Mouse (Mus musculus): Measurements from ENCODE around the gene Tle4.
"Not testable (repeated sequence)": the region's sequence is repeated elsewhere in the genome, so short reads cannot be mapped to it uniquely, and the experiment has no call there.

Gene Tle4

DNA sequence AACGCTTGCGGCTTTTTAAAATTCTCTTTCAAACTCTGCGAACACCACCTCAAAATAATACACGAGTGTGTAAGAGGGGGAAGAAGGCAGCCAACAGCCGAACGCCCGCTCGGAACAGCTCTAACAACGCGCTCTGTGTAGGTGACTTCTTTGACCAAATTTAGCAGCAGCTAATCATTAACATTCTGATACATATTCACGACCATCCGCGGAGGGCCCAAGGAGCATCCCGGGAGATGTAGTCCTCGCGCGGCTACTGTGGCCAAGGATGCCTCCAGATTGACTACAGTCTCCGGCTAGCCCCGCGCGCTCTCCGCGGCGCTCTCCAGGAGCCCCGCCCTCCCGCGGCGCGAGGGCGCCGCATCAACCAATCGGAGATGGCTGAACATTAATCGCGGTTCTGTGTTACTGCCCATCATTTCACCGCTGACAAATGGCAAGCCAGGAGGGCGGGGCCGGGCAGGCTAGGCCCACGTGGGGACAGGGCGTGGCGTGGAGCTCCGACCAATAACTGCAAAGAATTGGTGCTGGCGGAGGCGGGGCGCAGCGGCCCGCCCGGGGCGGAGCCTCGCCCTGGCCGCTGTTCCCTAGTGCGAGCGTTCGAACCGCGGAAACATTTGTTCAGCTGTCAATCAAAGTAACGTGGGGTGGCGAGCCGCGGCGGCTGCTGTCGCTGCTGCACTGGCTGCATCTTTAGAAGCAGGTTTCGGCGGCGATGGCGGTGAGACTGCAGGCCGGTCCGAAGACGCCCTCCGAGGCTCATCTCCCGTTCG is at the start of gene Tle4:
Gene Tle4 (minus strand): TSS at position 135 of the 773 bp plus-strand sequence.
- peak; percentile 100 for DNase-seq (ENCODE audit: low read depth, low spot score)

DNA sequence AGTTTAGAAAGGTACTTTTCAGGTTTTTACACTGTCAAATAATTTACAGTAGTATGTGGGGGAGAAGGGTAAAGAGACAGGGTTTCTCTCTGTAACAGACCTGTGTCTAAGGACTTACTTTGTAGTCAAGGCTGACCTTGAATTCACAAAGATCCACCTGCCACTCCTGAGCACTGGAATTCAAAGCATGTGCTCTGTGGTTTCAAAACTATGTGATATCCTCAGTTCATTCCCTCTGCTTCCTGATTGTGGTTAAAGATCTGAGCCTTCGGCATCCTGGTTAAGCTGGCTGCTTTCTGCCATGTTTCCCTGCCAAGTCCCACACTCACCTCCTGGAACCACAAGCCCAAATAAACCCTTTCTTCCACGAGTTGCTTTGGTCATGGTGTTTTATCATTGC is 47.8 kb upstream of the Tle4 start:
- no peak for DNase-seq (ENCODE audit: low read depth, low spot score)

DNA sequence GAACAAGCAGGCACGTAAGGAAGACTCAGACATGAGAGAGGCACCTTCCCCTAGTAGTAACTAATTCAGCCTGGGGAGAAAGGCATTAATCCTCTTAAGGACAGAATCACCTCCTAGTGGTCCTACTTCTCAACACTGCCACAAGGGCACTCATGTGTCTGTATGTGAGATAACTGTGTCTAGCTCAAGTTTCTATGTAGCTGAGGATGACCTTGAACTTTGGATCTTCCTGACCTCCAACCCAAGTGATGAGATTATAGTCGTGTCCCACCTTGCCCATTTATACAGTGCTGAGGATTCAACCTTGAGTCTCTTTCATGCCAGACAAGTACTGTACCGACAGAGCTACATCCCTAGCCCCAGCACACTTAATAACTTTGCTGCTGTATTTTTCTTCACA is 46.9 kb upstream of the Tle4 start:
- no peak for DNase-seq (ENCODE audit: low read depth, low spot score)

DNA sequence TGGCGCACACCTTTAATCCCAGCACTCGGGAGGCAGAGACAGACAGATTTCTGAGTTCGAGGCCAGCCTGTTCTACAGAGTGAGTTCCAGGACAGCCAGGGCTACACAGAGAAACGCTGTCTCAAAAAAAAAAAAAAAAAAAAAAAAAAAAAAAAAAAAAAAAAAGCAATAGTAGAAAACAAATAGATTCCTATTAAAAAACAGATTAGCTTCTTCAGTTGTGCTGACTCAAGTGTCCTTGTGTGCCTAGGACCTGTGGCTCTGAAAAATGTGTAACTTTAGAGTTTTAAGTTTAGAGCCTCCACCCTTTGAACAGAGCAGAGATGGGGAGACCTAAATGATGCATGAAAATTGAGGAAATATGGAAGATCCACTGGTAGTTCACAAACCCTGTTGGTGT is 45.2 kb upstream of the Tle4 start:
- DNase-seq (ENCODE audit: low read depth, low spot score): not testable (repeated sequence)

DNA sequence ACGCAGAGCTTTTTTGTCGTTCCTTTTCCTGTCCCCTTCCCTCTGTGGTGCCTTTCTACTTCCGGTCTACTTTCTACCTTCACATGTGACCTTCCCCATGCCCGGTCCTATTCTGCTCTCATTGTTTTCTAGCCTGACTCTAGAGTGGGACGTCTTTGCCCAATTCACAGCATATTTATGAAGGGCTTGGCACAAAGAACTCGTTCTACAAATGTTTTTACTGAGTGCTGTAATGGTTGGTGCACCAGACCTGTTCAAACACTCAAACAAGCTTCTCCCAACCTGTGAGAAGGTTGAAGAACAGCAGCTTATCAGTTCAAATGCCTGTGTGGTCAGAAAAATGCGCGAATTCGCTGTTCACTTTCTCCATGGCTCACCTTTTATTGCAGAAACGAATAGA is 44.8 kb upstream of the Tle4 start:
- DNase-seq (ENCODE audit: low read depth, low spot score): no peak

DNA sequence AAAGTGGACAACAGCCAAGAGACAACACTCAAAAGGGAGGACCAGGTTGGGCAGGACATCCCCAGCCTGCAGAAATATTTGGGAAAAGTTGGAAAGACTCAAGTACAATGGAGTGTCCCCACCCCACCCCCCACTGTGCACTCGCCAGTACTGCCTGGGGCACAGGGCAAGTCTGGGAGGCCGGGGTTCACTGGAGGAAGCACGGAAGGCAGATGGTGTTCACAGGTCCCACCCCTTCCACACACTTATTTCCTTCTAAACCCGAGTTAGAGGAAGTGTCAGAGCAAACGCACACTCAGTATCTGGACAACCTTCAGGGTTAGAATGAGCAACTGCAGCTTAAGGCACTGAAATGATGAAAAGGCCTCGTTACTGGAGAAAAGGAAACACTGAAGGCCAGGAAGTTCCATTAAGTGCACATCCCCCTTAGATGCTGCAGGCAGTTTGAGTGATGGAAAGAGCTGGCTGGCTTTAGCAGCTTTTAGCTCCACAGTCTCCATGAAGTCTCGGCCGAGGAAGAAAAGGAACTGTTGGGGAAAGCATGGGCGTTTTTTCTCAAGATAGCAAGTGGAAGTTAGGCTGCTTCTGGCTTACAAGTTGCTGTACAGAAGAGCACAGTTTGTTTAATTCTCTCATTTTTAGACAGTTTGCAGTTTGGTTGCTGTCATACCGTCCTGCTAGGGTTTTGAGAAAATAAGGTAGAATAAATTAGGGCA is 37.5 kb upstream of the Tle4 start:
- no peak for DNase-seq (ENCODE audit: low read depth, low spot score)

DNA sequence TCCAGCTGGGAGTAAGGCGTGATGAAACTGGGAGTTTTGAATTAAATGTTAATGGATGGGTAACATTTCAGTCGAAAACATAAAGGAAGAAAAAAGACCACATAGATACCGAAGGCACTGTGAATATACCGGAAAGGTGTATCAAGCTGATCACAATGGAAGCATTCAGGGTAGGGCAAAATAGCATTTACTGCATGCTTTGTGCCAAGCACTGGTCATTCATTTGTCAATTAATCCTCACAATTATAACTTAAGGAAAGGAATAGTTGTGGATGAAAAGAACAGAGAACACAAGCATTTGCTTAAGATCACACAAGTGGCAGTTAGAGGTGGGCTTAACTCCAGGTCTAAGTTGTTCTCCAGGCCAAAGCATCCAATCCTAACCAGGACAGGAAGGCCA is 25.5 kb upstream of the Tle4 start:
- DNase-seq (ENCODE audit: low read depth, low spot score): no peak

DNA sequence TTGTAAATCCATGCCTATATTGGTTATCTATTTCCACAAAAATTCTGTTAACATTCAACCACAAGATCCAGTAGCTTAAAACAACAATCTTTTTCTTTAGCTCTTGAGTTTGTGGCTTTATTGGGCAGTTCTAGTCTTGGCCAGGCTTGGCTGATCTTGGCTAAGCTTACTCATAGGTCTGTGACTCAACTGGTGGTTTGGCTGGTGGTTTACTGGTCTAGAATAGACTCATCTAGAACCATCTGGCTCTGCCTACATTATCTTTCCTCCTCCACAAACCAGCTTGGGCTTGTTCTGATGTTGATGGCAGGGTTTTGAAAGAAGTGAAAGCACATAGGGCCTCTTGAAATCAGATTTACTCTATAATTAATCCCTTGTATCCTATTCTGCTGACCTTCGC is 22.7 kb upstream of the Tle4 start:
- peak; percentile 82 for DNase-seq (ENCODE audit: low read depth, low spot score)

DNA sequence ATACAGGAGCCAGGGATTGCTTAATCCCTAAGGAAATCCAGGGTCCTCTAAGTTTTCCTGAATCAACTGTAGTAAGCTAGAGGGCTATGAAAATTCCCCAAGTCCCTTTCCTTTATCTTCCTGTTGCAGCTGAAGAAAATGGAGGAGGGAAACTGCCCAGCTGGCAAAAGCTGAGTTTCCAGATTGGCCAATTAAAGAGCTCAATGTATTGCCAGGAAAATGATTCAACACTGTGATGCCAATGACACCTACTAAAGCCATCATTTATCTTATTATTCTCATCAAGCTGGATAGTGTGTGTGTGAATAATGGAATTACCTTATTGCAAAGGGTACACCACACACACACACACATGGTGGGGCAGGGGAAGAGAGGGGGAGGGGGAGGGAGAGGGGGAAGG is 22.0 kb upstream of the Tle4 start:
- DNase-seq (ENCODE audit: low read depth, low spot score): no peak

DNA sequence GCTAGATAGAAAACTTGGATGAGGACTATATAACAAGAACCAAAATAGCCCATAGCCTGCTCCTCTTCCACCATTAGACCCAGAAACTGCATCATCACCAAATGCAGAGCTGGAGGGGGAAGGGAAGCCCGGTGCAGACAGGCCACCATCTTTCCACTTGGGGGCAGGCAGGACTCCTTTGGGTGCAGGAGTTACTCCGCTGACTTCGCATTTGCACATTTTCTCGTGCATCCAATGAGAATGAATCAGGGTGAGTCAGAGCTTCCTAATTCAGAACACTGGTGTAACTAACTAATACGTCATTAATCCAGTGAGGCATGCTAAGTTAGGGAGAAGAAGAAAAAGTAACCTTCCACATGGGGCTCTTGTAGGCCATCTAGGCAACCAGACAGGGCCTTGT is 17.0 kb upstream of the Tle4 start:
- no peak for DNase-seq (ENCODE audit: low read depth, low spot score)

DNA sequence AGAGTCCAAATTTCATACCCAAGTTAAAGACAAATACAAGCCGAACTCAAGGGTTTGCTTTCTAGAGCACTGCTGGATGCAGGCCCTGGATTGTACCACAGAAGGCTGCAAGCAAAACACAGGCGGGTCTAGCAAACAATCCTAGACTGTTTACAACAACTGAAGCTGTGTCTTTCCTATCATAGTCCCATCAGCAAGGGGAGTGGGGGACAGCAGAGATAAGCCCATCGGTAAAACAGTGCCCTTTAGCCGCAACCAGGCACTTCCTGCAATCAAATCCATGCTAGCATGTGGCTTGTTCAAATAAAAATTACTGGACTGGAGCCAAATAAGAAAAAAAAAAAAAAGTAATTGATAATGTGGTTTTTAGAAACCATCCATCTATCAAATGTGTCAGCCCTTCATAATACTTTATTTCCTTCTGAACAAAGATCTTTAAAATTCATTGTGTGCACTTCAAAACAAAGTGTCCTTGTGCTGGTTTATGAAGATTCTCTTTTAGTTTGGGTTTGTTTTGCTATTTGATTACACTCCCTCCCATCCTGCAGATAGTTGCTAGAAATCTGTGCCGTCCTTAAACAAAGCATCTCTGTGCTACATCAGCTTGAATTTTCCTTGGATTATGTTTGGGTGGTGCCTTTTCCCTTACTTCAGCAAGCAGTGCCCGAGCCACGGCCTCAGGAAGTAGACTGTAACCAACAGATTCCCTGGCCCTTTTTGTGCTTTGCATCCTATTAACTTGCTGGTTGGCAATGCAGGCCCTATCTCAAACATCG is 12.9 kb upstream of the Tle4 start:
- DNase-seq (ENCODE audit: low read depth, low spot score): no peak

DNA sequence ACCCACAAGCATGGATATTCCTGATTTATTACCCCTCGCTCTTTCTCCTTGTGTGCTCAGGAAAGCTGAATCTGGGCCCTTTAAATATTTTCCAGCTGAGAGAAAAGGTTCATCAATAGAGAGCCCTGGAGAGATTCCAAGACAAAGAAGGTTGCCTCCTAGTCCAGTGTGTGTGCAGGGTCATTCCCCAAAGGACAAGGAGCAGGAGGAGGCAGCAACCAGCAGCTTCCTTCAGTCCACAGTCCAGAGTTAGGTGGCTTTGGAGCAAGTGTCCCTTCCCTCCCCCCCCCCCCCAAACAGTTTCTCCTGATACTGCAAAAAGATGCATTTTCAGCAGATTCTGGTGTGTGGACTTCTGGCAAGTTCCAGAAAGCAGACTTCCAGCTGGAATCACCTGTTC is 3.0 kb upstream of the Tle4 start:
- DNase-seq (ENCODE audit: low read depth, low spot score): no peak

DNA sequence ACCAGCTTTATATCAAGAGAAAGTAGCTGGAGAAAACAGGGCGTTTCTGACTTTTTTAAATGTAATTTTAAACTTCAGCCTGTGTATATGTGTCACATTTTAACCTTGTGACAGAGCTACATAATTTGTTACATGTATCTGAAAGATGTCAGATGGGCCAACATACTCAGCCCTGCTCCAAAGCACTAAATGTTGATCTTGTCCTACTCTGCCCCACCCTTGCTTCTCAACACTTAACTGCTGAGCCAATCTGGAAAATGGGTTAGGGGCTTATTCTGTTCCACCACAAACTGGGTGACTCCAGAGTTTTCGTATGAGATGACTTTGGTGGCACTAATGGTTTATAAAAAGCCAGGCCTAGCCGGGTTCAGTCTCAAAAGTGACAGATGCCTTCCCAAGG is 2.5 kb upstream of the Tle4 start:
- DNase-seq (ENCODE audit: low read depth, low spot score): no peak

DNA sequence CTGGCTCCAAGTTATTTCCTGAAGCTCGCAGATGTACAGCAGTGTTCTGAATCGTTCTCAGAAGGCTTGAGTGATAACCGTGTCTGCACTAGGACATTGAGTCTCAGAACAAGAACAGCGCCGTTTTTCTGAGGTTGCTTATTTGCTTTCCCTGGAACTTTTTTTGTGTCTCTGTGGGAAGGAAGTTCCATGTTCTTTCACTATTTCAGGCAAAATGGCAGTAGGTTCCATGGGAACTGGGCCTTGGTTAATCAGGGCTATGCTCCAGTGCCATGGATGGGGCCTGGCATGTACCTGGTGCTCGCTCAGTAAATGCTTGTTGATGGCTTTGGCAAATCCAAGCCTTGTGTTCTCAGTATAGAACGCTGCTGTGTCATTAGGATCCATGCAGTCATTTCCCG is 2.0 kb upstream of the Tle4 start:
- DNase-seq (ENCODE audit: low read depth, low spot score): no peak

DNA sequence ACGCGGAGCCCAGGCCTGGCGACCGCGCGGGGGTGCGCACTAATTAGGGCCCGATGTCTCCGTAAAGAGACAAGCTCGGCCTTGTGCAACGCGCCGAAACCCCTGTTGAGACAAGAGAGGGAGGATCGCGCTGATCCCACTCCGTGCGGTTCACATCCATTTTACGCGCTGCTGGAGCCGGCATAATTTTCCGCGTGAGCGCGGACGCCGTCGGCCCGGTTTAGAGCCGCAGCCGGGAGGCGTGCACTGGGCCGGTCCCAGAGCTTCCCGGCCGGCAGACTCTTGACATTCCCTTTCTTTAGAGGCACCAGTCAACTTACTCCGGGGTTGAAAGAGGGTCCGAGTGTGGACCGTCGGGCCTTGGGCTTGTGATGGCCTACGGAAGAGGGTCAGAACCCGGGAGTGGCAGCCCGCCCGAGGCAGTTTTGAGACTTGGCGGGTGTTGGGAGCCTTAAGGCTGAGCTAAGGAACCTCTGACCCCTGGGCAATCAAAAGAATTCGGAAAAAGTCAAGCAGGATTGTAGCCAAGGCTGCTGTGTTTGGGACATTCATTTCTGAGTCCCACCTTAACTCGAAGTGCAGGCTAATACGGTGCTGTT is 938 bp upstream of the Tle4 start:
- DNase-seq (ENCODE audit: low read depth, low spot score): no peak

DNA sequence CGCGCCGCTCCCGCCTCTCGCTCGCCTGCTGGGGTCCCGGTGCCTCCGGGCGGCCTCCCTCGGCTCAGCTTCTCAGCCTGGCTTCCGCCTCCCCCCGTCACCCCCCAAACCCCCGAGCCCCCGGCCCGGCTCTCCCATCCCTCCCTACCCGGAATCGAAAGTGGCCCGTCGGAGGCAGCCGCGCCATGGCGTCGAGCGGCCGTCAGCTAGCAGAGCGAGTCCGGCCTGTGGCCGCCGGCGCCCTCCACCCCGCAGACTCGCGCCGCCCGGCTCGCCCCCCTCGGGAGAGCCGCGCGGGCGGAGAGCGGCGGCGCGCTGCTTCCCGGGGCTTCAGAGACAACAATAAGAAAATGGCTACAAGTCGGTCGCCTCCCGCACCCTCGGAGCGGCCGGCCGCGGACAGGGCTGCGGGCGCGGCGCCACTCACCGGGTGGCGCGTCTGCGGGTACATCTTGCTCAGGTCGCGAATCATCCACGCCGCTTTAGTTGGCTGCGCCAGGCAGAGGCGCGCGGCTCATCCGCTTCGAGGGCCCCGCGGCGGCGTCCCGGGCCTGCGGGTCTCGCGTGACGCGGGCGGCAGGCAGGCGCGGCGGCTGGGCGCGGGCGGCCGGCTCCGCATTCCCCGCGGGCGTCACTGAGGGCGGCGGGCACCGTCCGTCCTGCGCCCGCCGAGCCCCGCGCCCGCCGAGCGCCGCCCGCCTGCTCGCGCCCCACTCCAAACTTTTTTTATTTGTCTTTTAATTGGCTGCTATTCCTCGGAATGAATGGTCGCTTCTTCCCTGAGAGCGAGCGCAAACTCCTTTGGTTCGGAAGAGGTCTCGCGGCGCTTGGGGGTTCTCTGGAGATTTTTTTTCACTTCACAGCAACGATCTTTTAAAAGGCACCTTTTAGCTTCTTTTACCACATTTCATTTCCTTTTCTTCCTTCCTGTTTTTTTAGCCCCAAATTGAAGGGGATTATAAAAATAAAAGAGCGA is 622 bp downstream of the Tle4 start:
- no peak for DNase-seq (ENCODE audit: low read depth, low spot score)

DNA sequence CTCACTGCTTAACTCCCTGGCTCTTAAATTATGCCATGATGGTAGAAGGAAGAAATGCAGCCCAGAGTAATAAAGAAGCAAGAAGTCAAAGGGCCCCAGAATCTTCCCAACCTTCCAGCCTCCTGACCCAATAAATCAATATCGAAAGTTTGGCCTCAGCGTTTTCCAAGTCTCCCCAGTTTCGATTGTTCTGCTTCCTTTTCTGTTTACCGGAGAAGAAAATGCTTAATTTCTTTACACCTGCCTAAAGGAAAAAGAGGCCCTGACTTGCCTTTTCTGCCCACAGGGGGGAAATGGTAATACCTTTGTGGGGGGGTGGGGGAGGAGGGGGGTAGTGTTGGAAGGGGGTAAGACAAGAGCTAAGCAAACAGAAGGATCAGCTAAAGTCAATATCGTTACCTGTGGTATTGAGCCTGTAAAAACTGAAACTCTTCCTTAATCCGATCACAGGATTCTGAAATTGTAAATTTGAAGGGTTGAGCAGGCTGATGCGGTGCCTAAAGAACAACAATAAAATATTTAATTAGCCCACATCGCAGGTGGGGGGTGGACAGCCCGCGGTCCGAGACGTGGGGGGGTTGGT is 1.4 kb downstream of the Tle4 start:
- DNase-seq (ENCODE audit: low read depth, low spot score): no peak

DNA sequence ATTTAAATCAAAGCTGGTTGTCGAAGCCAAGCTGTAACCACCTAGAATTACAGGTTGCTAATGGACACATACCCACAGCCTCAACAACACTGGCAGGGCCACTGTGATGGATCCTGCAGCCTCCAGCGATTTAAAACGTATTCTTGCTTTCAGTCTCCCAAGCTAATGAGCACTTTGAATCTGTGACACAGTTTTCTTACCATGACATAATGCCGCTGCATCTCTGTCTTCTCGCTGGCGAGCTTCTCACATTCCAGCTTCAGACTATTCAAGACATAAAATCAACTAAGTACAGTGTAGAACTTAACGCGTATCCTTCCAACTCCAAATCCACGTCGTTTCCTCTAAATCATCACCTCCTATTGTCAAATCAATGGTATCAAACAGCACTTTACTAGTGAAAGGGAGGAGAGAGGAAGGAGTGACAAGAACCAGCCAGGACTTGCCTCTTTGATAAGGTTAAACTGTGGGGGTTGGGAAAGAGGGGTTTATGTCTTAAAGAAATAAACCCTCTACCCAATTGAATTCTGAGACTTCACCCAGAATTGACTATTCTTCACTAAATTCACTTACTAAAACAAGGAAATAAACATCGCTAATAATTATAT is 2.4 kb downstream of the Tle4 start:
- DNase-seq (ENCODE audit: low read depth, low spot score): no peak

DNA sequence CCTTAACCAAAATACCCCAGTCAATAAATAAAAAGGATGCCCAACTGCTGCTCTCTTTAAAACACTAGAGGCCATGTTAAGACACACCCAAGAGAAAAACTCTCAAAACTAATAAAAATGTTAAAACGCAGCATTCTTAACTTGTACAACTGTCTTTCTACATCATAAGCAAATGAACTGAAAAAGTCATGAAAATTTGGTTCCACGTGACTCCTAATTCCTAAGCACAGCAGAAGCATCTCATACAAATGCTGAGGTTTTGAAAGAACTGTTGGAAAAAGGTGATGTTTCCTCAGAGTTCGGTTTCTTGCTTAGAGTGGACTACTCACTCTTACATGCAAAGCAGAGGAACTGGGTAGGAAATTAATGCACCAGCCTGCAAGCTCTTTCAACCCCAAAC is 3.3 kb downstream of the Tle4 start:
- no peak for DNase-seq (ENCODE audit: low read depth, low spot score)

Measured in telencephalon, adult 2 months (tissue).